ENCODE assay signal across 8 mouse cellular contexts in genomic region chr4:83417820-83418186, GRCm38 (mm10). TPM values are rescaled to one million over a fixed set of nuclear protein-coding genes. Genes with fewer than 3 reads are reported as not detected.
A peak's percentile ranks its signal among the peaks of the same experiment; 100 is the strongest.
DNase-seq lines count a peak whose midpoint lies in the region; ATAC-seq and TF ChIP-seq lines count a peak whose summit lies in the region.

No protein-coding gene starts in this region.

- ATAC-seq in heart, postnatal 0 days (ENCODE audit: insufficient read depth, low read depth), result peak; percentile 40
- ATAC-seq in hindbrain, embryonic 14.5 days (ENCODE audit: low FRiP score), result peak; percentile 78
- ATAC-seq in midbrain, embryonic 13.5 days, result peak; percentile 82

- under 1% methylated on average over 30 of the region's 30 CpGs for WGBS in heart, postnatal 0 days
- WGBS in hindbrain, embryonic 14.5 days, result under 1% methylated on average over 30 of the region's 30 CpGs
- WGBS in midbrain, embryonic 13.5 days, result under 1% methylated on average over 30 of the region's 30 CpGs

- H3K27ac ChIP-seq in heart, postnatal 0 days (ENCODE audit: low read depth), result peak overlapping the region; percentile 79
- H3K27ac ChIP-seq in hindbrain, embryonic 14.5 days, result peak overlapping the region; percentile 88
- peak overlapping the region; percentile 94 for H3K27ac ChIP-seq in midbrain, embryonic 13.5 days

- H3K9ac ChIP-seq in heart, postnatal 0 days (replicated peaks; ENCODE audit: low read depth, low read length), result peak overlapping the region; percentile 94
- H3K9ac ChIP-seq in hindbrain, embryonic 14.5 days, result peak overlapping the region; percentile 92
- H3K9ac ChIP-seq in midbrain, embryonic 13.5 days (replicated peaks), result peak overlapping the region; percentile 99

- H3K27me3 ChIP-seq in heart, postnatal 0 days (ENCODE audit: control insufficient read depth, insufficient read depth, low read length), result no peaks in the 10 kb centered on the region
- H3K27me3 ChIP-seq in hindbrain, embryonic 14.5 days (ENCODE audit: control insufficient read depth, insufficient read depth, low read length), result no peaks in the 10 kb centered on the region
- H3K27me3 ChIP-seq in midbrain, embryonic 13.5 days, result no peaks in the 10 kb centered on the region

- H3K4me2 ChIP-seq in heart, postnatal 0 days (ENCODE audit: low read depth, low read length), result peak overlapping the region; percentile 83
- H3K4me2 ChIP-seq in hindbrain, embryonic 14.5 days (replicated peaks), result peak overlapping the region; percentile 66
- peak overlapping the region; percentile 70 for H3K4me2 ChIP-seq in midbrain, embryonic 13.5 days (replicated peaks)

- TF ChIP-seq CTCF in heart, postnatal 0 days (IDR thresholded peaks at IDR 0.05; ENCODE audit: low read depth), result no peak

- peak overlapping the region; percentile 97 for H3K4me3 ChIP-seq in heart, postnatal 0 days (ENCODE audit: low read depth, low read length)
- peak overlapping the region; percentile 82 for H3K4me3 ChIP-seq in hindbrain, embryonic 14.5 days (replicated peaks; ENCODE audit: low read length)
- H3K4me3 ChIP-seq in midbrain, embryonic 13.5 days (replicated peaks), result peak overlapping the region; percentile 100

- peaks cover 4% of the 10 kb centered on the region; the same call in 1 of the 2 replicates for H3K36me3 ChIP-seq in heart, postnatal 0 days (replicated peaks; ENCODE audit: control insufficient read depth, insufficient read depth, low read length)
- peaks cover 10% of the 10 kb centered on the region; the same call in 1 of the 2 replicates for H3K36me3 ChIP-seq in hindbrain, embryonic 14.5 days (replicated peaks; ENCODE audit: control insufficient read depth, insufficient read depth)
- peaks cover 10% of the 10 kb centered on the region for H3K36me3 ChIP-seq in midbrain, embryonic 13.5 days

- TF ChIP-seq EP300 in heart, postnatal 0 days (IDR thresholded peaks at IDR 0.05; ENCODE audit: low read depth), result no peak

- no peaks in the 10 kb centered on the region for H3K4me1 ChIP-seq in heart, postnatal 0 days (ENCODE audit: control insufficient read depth, insufficient read depth)
- H3K4me1 ChIP-seq in hindbrain, embryonic 14.5 days (replicated peaks; ENCODE audit: control insufficient read depth, insufficient read depth, low read length), result peaks cover 18% of the 10 kb centered on the region
- peaks cover 26% of the 10 kb centered on the region for H3K4me1 ChIP-seq in midbrain, embryonic 13.5 days (replicated peaks)

- H3K9me3 ChIP-seq in heart, postnatal 0 days (replicated peaks; ENCODE audit: control insufficient read depth, low read length), result 0 out of 2 replicates have a peak, but pooled peaks cover 8% of the 10 kb centered on the region
- no peaks in the 10 kb centered on the region for H3K9me3 ChIP-seq in hindbrain, embryonic 14.5 days (ENCODE audit: control insufficient read depth, low read length)
- H3K9me3 ChIP-seq in midbrain, embryonic 13.5 days, result peaks cover 4% of the 10 kb centered on the region; the same call in 1 of the 2 replicates

- DNase-seq in heart, postnatal 0 days (ENCODE audit: low spot score), result no peak
- DNase-seq in heart, adult 11 months, result no peak
- peak; percentile 30 for DNase-seq in adipocyte (ENCODE audit: low spot score)
- no peak for DNase-seq in hindbrain, embryonic 14.5 days (ENCODE audit: low spot score)
- no peak for DNase-seq in cerebellum, postnatal 10 days
- DNase-seq in gastrocnemius, postnatal 4 days (ENCODE audit: low spot score in 2 of 2), result no peak
- no peak for DNase-seq in cerebellum, adult 9-10 months

RNA-seq across cellular contexts. Expression of gene Snapc3, which starts 0.3 kb away (rescaled TPM):
- total RNA-seq in heart, postnatal 0 days (2014; rRNA removed; ENCODE audit: low replicate concordance), result 31.1 and 34.6 TPM in 2 replicates
- 22.2 and 23.6 TPM in 2 replicates for polyA plus RNA-seq in heart, postnatal 0 days (2015; fragmentation: Nextera tagmentation; extraction: Ambion mirVana)
- 62.6 and 66.5 TPM in 2 replicates for polyA plus RNA-seq in hindbrain, embryonic 14.5 days (2014; fragmentation: Nextera tagmentation; extraction: Ambion mirVana)
- polyA plus RNA-seq in midbrain, embryonic 13.5 days (2015; fragmentation: Nextera tagmentation; extraction: Ambion mirVana), result 93.9 and 95.5 TPM in 2 replicates
- total RNA-seq in gastrocnemius, postnatal 4 days (2021), result 10 to 100 TPM; 23.5 to 30.2 TPM
